14 mouse cellular contexts compared by ENCODE assay signal in the genomic region with DNA sequence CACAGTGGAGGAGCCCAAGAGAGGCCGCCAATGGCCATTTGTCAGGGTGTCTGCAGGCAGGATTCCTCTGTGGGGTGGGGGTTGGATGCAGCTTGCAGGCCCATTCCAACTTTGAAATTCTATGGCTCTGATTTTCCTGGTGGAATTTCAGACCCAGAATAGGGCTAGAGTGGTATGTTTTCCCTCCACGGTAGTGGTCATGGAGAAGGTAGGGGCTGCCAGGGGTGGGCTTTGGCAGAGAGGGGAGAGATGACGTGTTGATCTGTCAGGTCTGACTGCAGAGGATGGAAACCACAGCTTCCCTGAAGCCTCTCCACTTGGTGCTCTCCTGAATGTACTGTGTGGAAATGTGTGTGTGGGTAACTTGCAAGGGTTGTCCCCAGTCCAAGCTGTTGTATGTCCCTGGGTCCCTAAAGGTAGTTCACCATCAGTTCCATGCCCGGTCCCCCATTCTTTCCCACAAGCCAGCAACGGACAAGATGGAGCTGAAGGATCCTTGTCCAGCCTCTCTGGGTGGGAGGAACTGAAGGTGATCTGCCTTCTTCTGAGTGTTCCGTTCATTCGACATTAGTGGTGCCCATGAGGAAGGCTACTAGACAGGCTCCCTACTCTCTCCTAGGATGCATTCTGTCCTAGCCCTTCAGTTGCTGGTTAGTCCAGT. TPM values are rescaled to one million over a fixed set of nuclear protein-coding genes. Genes with fewer than 3 reads are reported as not detected.
DNase-seq lines count a peak whose midpoint lies in the region; ATAC-seq and TF ChIP-seq lines count a peak whose summit lies in the region.
"Had no signal": no experiment of that assay in that cellular context is flagged by ENCODE, and none has a peak within 500 bp of the region (broad histone marks: within the 10 kb centered on the region; RNA-seq: fewer than 3 reads in every experiment).

No protein-coding gene starts in this region.

- peak overlapping the region; percentile 96 for H3K27ac ChIP-seq in gastrocnemius, adult 2 months
- H3K27ac ChIP-seq in kidney, embryonic 15.5 days: peak overlapping the region; percentile 79
- no peak overlapping the region for H3K27ac ChIP-seq in midbrain, embryonic 16.5 days (ENCODE audit: low read length)
- no peak overlapping the region for H3K27ac ChIP-seq in midbrain, embryonic 13.5 days
- H3K27ac ChIP-seq in stomach, embryonic 16.5 days (ENCODE audit: low read length): peak overlapping the region; percentile 72
- H3K27ac ChIP-seq in forebrain, embryonic 15.5 days (replicated peaks): no peak overlapping the region
- H3K27ac ChIP-seq: liver, embryonic 14.5 days had no signal

- no peaks in the 10 kb centered on the region for H3K36me3 ChIP-seq in kidney, embryonic 15.5 days
- no peaks in the 10 kb centered on the region for H3K36me3 ChIP-seq in midbrain, embryonic 16.5 days (ENCODE audit: control insufficient read depth, insufficient read depth, low read length)
- no peaks in the 10 kb centered on the region for H3K36me3 ChIP-seq in midbrain, embryonic 13.5 days
- H3K36me3 ChIP-seq in stomach, embryonic 16.5 days (ENCODE audit: control insufficient read depth, insufficient read depth, low read length): no peaks in the 10 kb centered on the region
- no peaks in the 10 kb centered on the region for H3K36me3 ChIP-seq in forebrain, embryonic 15.5 days
- H3K36me3 ChIP-seq: G1E had no signal

- no peak for TF ChIP-seq CTCF in gastrocnemius, adult 2 months (IDR thresholded peaks at IDR 0.05)

- peaks cover 67% of the 10 kb centered on the region for H3K4me1 ChIP-seq in kidney, embryonic 15.5 days
- H3K4me1 ChIP-seq in midbrain, embryonic 16.5 days (ENCODE audit: control insufficient read depth, insufficient read depth, low read length): peaks cover 42% of the 10 kb centered on the region
- H3K4me1 ChIP-seq in midbrain, embryonic 13.5 days (replicated peaks): peaks cover 47% of the 10 kb centered on the region
- peaks cover 52% of the 10 kb centered on the region for H3K4me1 ChIP-seq in stomach, embryonic 16.5 days (ENCODE audit: control insufficient read depth, insufficient read depth, low read length)
- H3K4me1 ChIP-seq in forebrain, embryonic 15.5 days: peaks cover 46% of the 10 kb centered on the region

- intact Hi-C loops in gastrocnemius, adult 2 months (cut with DNase I): loop anchor here (2.0 to 5.0 kb wide), 2 partner anchors 47 to 112 kb away; no protein-coding TSS in a partner anchor
- intact Hi-C loops in gastrocnemius, postnatal 14 days (cut with DNase I; ENCODE audit: low total_unique reads): no loop called here

- H3K27me3 ChIP-seq in kidney, embryonic 15.5 days: no peaks in the 10 kb centered on the region
- H3K27me3 ChIP-seq in midbrain, embryonic 16.5 days (ENCODE audit: control insufficient read depth, insufficient read depth, low read depth, low read length): no peaks in the 10 kb centered on the region
- H3K27me3 ChIP-seq in midbrain, embryonic 13.5 days: 0 out of 2 replicates have a peak, but pooled peaks cover 3% of the 10 kb centered on the region
- H3K27me3 ChIP-seq in stomach, embryonic 16.5 days (ENCODE audit: control insufficient read depth, insufficient read depth, low read length): no peaks in the 10 kb centered on the region
- no peaks in the 10 kb centered on the region for H3K27me3 ChIP-seq in forebrain, embryonic 15.5 days
- H3K27me3 ChIP-seq: forebrain, embryonic 13.5 days had no signal

- 0 out of 2 replicates have a peak overlapping the region, but pooled peaks have one; percentile 4 for H3K9ac ChIP-seq in kidney, embryonic 15.5 days
- no peak overlapping the region for H3K9ac ChIP-seq in midbrain, embryonic 16.5 days (ENCODE audit: low read depth, low read length)
- no peak overlapping the region for H3K9ac ChIP-seq in midbrain, embryonic 13.5 days (replicated peaks)
- peak overlapping the region; percentile 39; the same call in 1 of the 2 replicates for H3K9ac ChIP-seq in stomach, embryonic 16.5 days (ENCODE audit: low read length)
- H3K9ac ChIP-seq in forebrain, embryonic 15.5 days (replicated peaks): no peak overlapping the region
- H3K9ac ChIP-seq: liver, embryonic 14.5 days had no signal

- H3K4me3 ChIP-seq in gastrocnemius, adult 2 months: peak overlapping the region; percentile 56
- H3K4me3 ChIP-seq in kidney, embryonic 15.5 days (replicated peaks): peak overlapping the region; percentile 6; the same call in 1 of the 2 replicates
- H3K4me3 ChIP-seq in midbrain, embryonic 16.5 days (ENCODE audit: low read depth, low read length): no peak overlapping the region
- no peak overlapping the region for H3K4me3 ChIP-seq in midbrain, embryonic 13.5 days (replicated peaks)
- H3K4me3 ChIP-seq in stomach, embryonic 16.5 days (replicated peaks; ENCODE audit: low read length): peak overlapping the region; percentile 13
- no peak overlapping the region for H3K4me3 ChIP-seq in forebrain, embryonic 15.5 days

- 65% methylated on average over 7 of the region's 7 CpGs for WGBS in kidney, embryonic 15.5 days
- 83% methylated on average over 7 of the region's 7 CpGs for WGBS in midbrain, embryonic 16.5 days
- 84% methylated on average over 7 of the region's 7 CpGs for WGBS in midbrain, embryonic 13.5 days
- 47% methylated on average over 7 of the region's 7 CpGs for WGBS in stomach, embryonic 16.5 days
- WGBS in forebrain, embryonic 15.5 days: 74% methylated on average over 7 of the region's 7 CpGs

- ATAC-seq in kidney, embryonic 15.5 days (replicated peaks; ENCODE audit: low FRiP score): no peak
- no peak for ATAC-seq in midbrain, embryonic 16.5 days
- no peak for ATAC-seq in midbrain, embryonic 13.5 days
- ATAC-seq in stomach, embryonic 16.5 days (ENCODE audit: insufficient read depth, low FRiP score): no peak
- no peak for ATAC-seq in forebrain, embryonic 15.5 days (replicated peaks)
- ATAC-seq: forebrain, embryonic 13.5 days had no signal

- DNase-seq in gastrocnemius, adult 2 months: peak; percentile 36
- no peak for DNase-seq in gastrocnemius, postnatal 14 days
- no peak for DNase-seq in kidney, postnatal 25 days
- DNase-seq: gastrocnemius, postnatal 25 days; kidney, adult 18-20 months; thymus, adult 2 months had no signal

- H3K4me2 ChIP-seq in kidney, embryonic 15.5 days: peak overlapping the region; percentile 76
- H3K4me2 ChIP-seq in midbrain, embryonic 16.5 days (ENCODE audit: low read length): peak overlapping the region; percentile 1; the same call in 1 of the 2 replicates
- H3K4me2 ChIP-seq in midbrain, embryonic 13.5 days (replicated peaks): no peak overlapping the region
- H3K4me2 ChIP-seq in stomach, embryonic 16.5 days (ENCODE audit: low read depth, low read length): peak overlapping the region; percentile 75
- no peak overlapping the region for H3K4me2 ChIP-seq in forebrain, embryonic 15.5 days (replicated peaks)

- no peaks in the 10 kb centered on the region for H3K9me3 ChIP-seq in kidney, embryonic 15.5 days (replicated peaks)
- no peaks in the 10 kb centered on the region for H3K9me3 ChIP-seq in midbrain, embryonic 16.5 days (replicated peaks; ENCODE audit: control insufficient read depth, low read length, poor library complexity, severe bottlenecking)
- no peaks in the 10 kb centered on the region for H3K9me3 ChIP-seq in midbrain, embryonic 13.5 days
- H3K9me3 ChIP-seq in stomach, embryonic 16.5 days (replicated peaks; ENCODE audit: control insufficient read depth, low read length): no peaks in the 10 kb centered on the region
- H3K9me3 ChIP-seq in forebrain, embryonic 15.5 days: no peaks in the 10 kb centered on the region
- H3K9me3 ChIP-seq: forebrain, embryonic 13.5 days had no signal

RNA-seq across cellular contexts. Expression of gene Dnmt3a, which starts 3.8 kb away (rescaled TPM):
- total RNA-seq in gastrocnemius, adult 2 months (2021): 10 to 100 TPM; 57.5 to 97.5 TPM
- total RNA-seq in gastrocnemius, postnatal 14 days (2021): 100 to 1,000 TPM; 119 to 137 TPM
- polyA plus RNA-seq in kidney, embryonic 15.5 days (2015; fragmentation: Nextera tagmentation; extraction: Ambion mirVana): 124 and 132 TPM in 2 replicates
- 112 and 125 TPM in 2 replicates for polyA plus RNA-seq in midbrain, embryonic 16.5 days (2015; fragmentation: Nextera tagmentation; extraction: Ambion mirVana)
- polyA plus RNA-seq in midbrain, embryonic 13.5 days (2015; fragmentation: Nextera tagmentation; extraction: Ambion mirVana): 111 and 124 TPM in 2 replicates
- polyA plus RNA-seq in stomach, embryonic 16.5 days (2015; fragmentation: Nextera tagmentation; extraction: Ambion mirVana): 49.6 and 60.4 TPM in 2 replicates
- polyA plus RNA-seq in forebrain, embryonic 15.5 days (2015; fragmentation: Nextera tagmentation; extraction: Ambion mirVana): 90.4 and 95.4 TPM in 2 replicates

Comparison
In these comparisons a context has a peak if more than half of its experiments do, and no peak if none do; other contexts are left out.
1. H3K4me2 ChIP-seq: peak in kidney, embryonic 15.5 days (single experiment), midbrain, embryonic 16.5 days (single experiment) and stomach, embryonic 16.5 days (single experiment); none in midbrain, embryonic 13.5 days (single experiment) and forebrain, embryonic 15.5 days (single experiment).
2. H3K27ac ChIP-seq: peak in gastrocnemius, adult 2 months (single experiment), kidney, embryonic 15.5 days (single experiment) and stomach, embryonic 16.5 days (single experiment); none in midbrain, embryonic 16.5 days (single experiment), midbrain, embryonic 13.5 days (single experiment) and forebrain, embryonic 15.5 days (single experiment).
3. H3K4me3 ChIP-seq: peak in gastrocnemius, adult 2 months (single experiment), kidney, embryonic 15.5 days (single experiment) and stomach, embryonic 16.5 days (single experiment); none in midbrain, embryonic 16.5 days (single experiment), midbrain, embryonic 13.5 days (single experiment) and forebrain, embryonic 15.5 days (single experiment).
4. H3K9ac ChIP-seq: peak in kidney, embryonic 15.5 days (single experiment) and stomach, embryonic 16.5 days (single experiment); none in midbrain, embryonic 16.5 days (single experiment), midbrain, embryonic 13.5 days (single experiment) and forebrain, embryonic 15.5 days (single experiment).